Mouse (Mus musculus) granulocyte monocyte progenitor cell, adult 5-6 weeks (primary cell): Measurements from ENCODE around the gene Ppp4r1. TPM values are rescaled to one million over a fixed set of nuclear protein-coding genes. Genes with fewer than 3 reads are reported as not detected.
A peak's percentile ranks its signal among the peaks of the same experiment; 100 is the strongest.

ENCODE experiments used
- ATAC-seq: replicated peaks from 2 replicates; pipeline ENCODE4 v1.8.0; 2016; ENCODE audit warnings: mild to moderate bottlenecking, moderate TSS enrichment, inconsistent platforms; ENCODE audit not compliant: poor library complexity, severe bottlenecking
- total RNA-seq, 2 experiments: library from RNA; stranded (forward) in 1 of 2; stranded (reverse) in 1 of 2; fragments of 200-712, 200-1000 nt in 1 of 2; fragments of >200 nt in 1 of 2; fragmentation: Nextera tagmentation in 1 of 2; gene quantifications; 2 replicates each; pipeline ENCODE4 v1.2.3; 2014 to 2017

Ppp4r1 gene
- total RNA-seq, 2 experiments from 2014 or later = 77.3 to 101 TPM

GRCm38 (mm10) chr17:65770982-65771915 lies 11.1 kb upstream of the Ppp4r1 start:
- ATAC-seq = peak; percentile 58

- ATAC-seq = peak; percentile 40
Measured at GRCm38 (mm10) chr17:65771951-65772934, 10.1 kb upstream of the Ppp4r1 start, which contains the start of gene Rab31. TSS of gene Rab31 (minus strand) at chr17:65772752.

- no peak for ATAC-seq
Measured at GRCm38 (mm10) chr17:65773617-65774016, 8.8 kb upstream of the Ppp4r1 start.

- ATAC-seq = no peak
Measured at GRCm38 (mm10) chr17:65774439-65774838, 7.9 kb upstream of the Ppp4r1 start.

- no peak for ATAC-seq
Measured at GRCm38 (mm10) chr17:65776228-65776627, 6.1 kb upstream of the Ppp4r1 start.

- ATAC-seq = no peak
Measured at GRCm38 (mm10) chr17:65777461-65777860, 4.9 kb upstream of the Ppp4r1 start.

- ATAC-seq = no peak
Measured at GRCm38 (mm10) chr17:65780970-65781369, 1.4 kb upstream of the Ppp4r1 start.

- peak; percentile 37 for ATAC-seq
Measured at GRCm38 (mm10) chr17:65783182-65784161, 1.1 kb downstream of the Ppp4r1 start.

- peak; percentile 49 for ATAC-seq
Measured at GRCm38 (mm10) chr17:65784610-65785140, 2.3 kb downstream of the Ppp4r1 start.

- ATAC-seq = no peak
Measured at GRCm38 (mm10) chr17:65785707-65786106, 3.3 kb downstream of the Ppp4r1 start.

GRCm38 (mm10) chr17:65786225-65786624 lies 3.9 kb downstream of the Ppp4r1 start:
- peak; percentile 44 for ATAC-seq

- no peak for ATAC-seq
Measured at GRCm38 (mm10) chr17:65787261-65787660, 4.9 kb downstream of the Ppp4r1 start.

GRCm38 (mm10) chr17:65788542-65789291 lies 6.3 kb downstream of the Ppp4r1 start:
- ATAC-seq = no peak

GRCm38 (mm10) chr17:65789576-65789975 lies 7.2 kb downstream of the Ppp4r1 start:
- no peak for ATAC-seq

- no peak for ATAC-seq
Measured at GRCm38 (mm10) chr17:65791161-65791560, 8.8 kb downstream of the Ppp4r1 start.

- ATAC-seq = no peak
Measured at GRCm38 (mm10) chr17:65793307-65793930, 11.0 kb downstream of the Ppp4r1 start.

- no peak for ATAC-seq
Measured at GRCm38 (mm10) chr17:65794096-65794850, 11.9 kb downstream of the Ppp4r1 start.
